Mouse (Mus musculus): ENCODE measurements around the gene Sardh. TPM values are rescaled to one million over a fixed set of nuclear protein-coding genes. Genes with fewer than 3 reads are reported as not detected.

Gene Sardh
- polyA plus RNA-seq, 1 experiment: not detected

- Histone ChIP-seq H3K36me3 (ENCODE audit: control insufficient read depth, insufficient read depth, low read length, poor library complexity, severe bottlenecking) (no peaks in the 10 kb centered on the region), H3K9ac (ENCODE audit: low read depth, poor library complexity, severe bottlenecking) (no peak overlapping the region), H3K4me3 (ENCODE audit: low read depth, low read length) (no peak overlapping the region), H3K27ac (ENCODE audit: insufficient read depth, low read length) (no peak overlapping the region), H3K27me3 (ENCODE audit: control insufficient read depth, insufficient read depth, low read length, poor library complexity, severe bottlenecking) (no peaks in the 10 kb centered on the region), H3K4me1 (ENCODE audit: control insufficient read depth, insufficient read depth, low read length) (no peaks in the 10 kb centered on the region), H3K9me3 (replicated peaks; ENCODE audit: control insufficient read depth, insufficient read depth, low read length, poor library complexity, severe bottlenecking) (no peaks in the 10 kb centered on the region)
- no peak for TF ChIP-seq POLR2A (IDR thresholded peaks at IDR 0.05; ENCODE audit: insufficient read depth, low read length)
- no peak for TF ChIP-seq CTCF (IDR thresholded peaks at IDR 0.05; ENCODE audit: low read depth, low read length)
- TF ChIP-seq EP300 (IDR thresholded peaks at IDR 0.05; ENCODE audit: insufficient read depth, low read depth, low read length): no peak
Measured at GRCm38 (mm10) chr2:27161526-27161925, 86.6 kb downstream of the Sardh start.

DNA sequence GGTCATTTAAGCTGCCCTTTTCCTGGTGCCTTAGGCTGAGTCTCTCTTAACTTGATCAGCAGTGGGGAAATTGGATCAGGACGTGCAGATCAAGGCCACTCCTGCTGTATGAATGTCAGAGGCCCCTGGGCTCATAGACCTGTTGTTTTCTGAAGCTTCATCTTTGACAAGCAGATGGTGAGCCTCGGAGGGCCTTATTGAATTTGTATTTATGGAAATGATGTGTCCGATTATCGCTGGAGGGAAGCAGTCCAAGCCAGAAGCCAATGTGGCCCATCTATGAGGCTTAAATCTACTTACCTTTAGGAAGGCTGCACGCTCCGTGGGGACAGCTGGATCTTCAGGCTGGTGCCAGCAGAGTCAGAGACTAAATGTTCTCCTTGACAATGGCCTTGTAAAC, 91.5 kb downstream of the Sardh start:
- H3K9me3 ChIP-seq (replicated peaks; ENCODE audit: control insufficient read depth, insufficient read depth, low read length, poor library complexity, severe bottlenecking): no peaks in the 10 kb centered on the region
- H3K9ac ChIP-seq (ENCODE audit: low read depth, poor library complexity, severe bottlenecking): no peak overlapping the region
- no peaks in the 10 kb centered on the region for H3K4me1 ChIP-seq (ENCODE audit: control insufficient read depth, insufficient read depth, low read length)
- no peak for TF ChIP-seq EP300 (IDR thresholded peaks at IDR 0.05; ENCODE audit: insufficient read depth, low read depth, low read length)
- no peak for TF ChIP-seq CTCF (IDR thresholded peaks at IDR 0.05; ENCODE audit: low read depth, low read length)
- no peak for TF ChIP-seq POLR2A (IDR thresholded peaks at IDR 0.05; ENCODE audit: insufficient read depth, low read length)
- no peak overlapping the region for H3K27ac ChIP-seq (ENCODE audit: insufficient read depth, low read length)
- no peaks in the 10 kb centered on the region for H3K27me3 ChIP-seq (ENCODE audit: control insufficient read depth, insufficient read depth, low read length, poor library complexity, severe bottlenecking)
- H3K4me3 ChIP-seq (ENCODE audit: low read depth, low read length): no peak overlapping the region
- H3K36me3 ChIP-seq (ENCODE audit: control insufficient read depth, insufficient read depth, low read length, poor library complexity, severe bottlenecking): no peaks in the 10 kb centered on the region

DNA sequence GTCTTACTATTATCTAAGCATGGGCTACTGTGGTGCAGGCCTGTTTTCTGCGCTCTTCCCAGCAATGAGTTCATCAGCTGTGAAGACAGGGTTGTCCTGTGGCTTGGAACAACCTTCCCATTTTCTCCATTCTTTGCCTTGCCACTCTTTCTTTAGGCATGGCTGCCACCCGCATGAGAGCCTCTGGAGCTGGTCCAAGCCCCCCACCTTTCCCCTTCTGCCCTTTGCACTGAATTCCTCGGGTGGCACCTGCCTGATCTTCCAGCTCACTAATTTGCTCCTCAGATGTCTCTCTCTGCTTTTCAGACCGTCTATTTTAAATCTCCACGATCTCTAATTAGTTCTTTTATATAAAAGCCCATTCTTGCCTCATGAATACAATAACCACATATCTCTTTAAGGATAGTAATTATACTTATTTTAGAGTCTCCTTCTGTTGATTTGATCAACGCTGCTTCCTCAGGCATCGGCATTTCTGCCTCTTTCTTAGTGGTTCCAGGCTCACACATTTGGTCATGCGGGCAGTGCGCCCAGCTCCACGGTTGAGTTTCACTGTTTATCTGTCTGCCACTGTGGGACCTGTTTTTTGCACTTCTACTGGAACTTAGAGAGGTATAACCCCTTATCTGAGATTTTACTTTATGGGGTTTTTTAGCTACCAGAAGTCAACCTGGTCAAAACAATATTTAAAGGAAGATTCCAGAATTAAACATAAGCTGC, 93.5 kb downstream of the Sardh start:
- Histone ChIP-seq H3K36me3 (ENCODE audit: control insufficient read depth, insufficient read depth, low read length, poor library complexity, severe bottlenecking) (no peaks in the 10 kb centered on the region), H3K4me1 (ENCODE audit: control insufficient read depth, insufficient read depth, low read length) (no peaks in the 10 kb centered on the region), H3K9me3 (replicated peaks; ENCODE audit: control insufficient read depth, insufficient read depth, low read length, poor library complexity, severe bottlenecking) (no peaks in the 10 kb centered on the region), H3K27ac (ENCODE audit: insufficient read depth, low read length) (no peak overlapping the region), H3K9ac (ENCODE audit: low read depth, poor library complexity, severe bottlenecking) (no peak overlapping the region), H3K4me3 (ENCODE audit: low read depth, low read length) (no peak overlapping the region), H3K27me3 (ENCODE audit: control insufficient read depth, insufficient read depth, low read length, poor library complexity, severe bottlenecking) (no peaks in the 10 kb centered on the region)
- TF ChIP-seq POLR2A (IDR thresholded peaks at IDR 0.05; ENCODE audit: insufficient read depth, low read length) (no peak), EP300 (IDR thresholded peaks at IDR 0.05; ENCODE audit: insufficient read depth, low read depth, low read length) (no peak), CTCF (IDR thresholded peaks at IDR 0.05; ENCODE audit: low read depth, low read length) (no peak)

DNA sequence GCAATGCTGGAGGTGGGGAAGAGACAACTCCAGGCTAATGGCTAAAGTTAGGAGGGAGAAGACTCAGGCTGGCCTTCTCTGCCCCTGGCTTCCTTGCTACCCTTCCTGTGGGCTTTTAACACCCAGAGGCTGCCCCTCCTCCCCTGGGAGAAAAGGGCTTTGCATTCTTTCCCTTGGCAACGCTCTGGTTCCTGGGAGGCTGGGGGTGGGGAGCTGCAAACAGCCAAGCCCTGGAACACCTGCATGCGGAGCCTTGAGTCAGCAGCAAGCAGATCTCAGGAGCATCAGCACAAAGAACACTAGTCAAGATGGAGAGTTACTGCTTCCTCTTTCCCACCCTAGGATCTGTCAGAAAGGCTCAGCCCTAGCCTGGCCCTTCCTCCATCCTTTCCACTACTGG, 98.7 kb downstream of the Sardh start:
- Histone ChIP-seq H3K36me3 (ENCODE audit: control insufficient read depth, insufficient read depth, low read length, poor library complexity, severe bottlenecking) (no peaks in the 10 kb centered on the region), H3K27ac (ENCODE audit: insufficient read depth, low read length) (no peak overlapping the region), H3K9ac (ENCODE audit: low read depth, poor library complexity, severe bottlenecking) (no peak overlapping the region), H3K9me3 (replicated peaks; ENCODE audit: control insufficient read depth, insufficient read depth, low read length, poor library complexity, severe bottlenecking) (no peaks in the 10 kb centered on the region), H3K27me3 (ENCODE audit: control insufficient read depth, insufficient read depth, low read length, poor library complexity, severe bottlenecking) (no peaks in the 10 kb centered on the region), H3K4me3 (ENCODE audit: low read depth, low read length) (no peak overlapping the region), H3K4me1 (ENCODE audit: control insufficient read depth, insufficient read depth, low read length) (no peaks in the 10 kb centered on the region)
- TF ChIP-seq POLR2A (IDR thresholded peaks at IDR 0.05; ENCODE audit: insufficient read depth, low read length) (no peak), CTCF (IDR thresholded peaks at IDR 0.05; ENCODE audit: low read depth, low read length) (no peak), EP300 (IDR thresholded peaks at IDR 0.05; ENCODE audit: insufficient read depth, low read depth, low read length) (no peak)

- H3K9ac ChIP-seq (ENCODE audit: low read depth, poor library complexity, severe bottlenecking): no peak overlapping the region
- H3K9me3 ChIP-seq (replicated peaks; ENCODE audit: control insufficient read depth, insufficient read depth, low read length, poor library complexity, severe bottlenecking): no peaks in the 10 kb centered on the region
- H3K27me3 ChIP-seq (ENCODE audit: control insufficient read depth, insufficient read depth, low read length, poor library complexity, severe bottlenecking): no peaks in the 10 kb centered on the region
- no peaks in the 10 kb centered on the region for H3K36me3 ChIP-seq (ENCODE audit: control insufficient read depth, insufficient read depth, low read length, poor library complexity, severe bottlenecking)
- H3K27ac ChIP-seq (ENCODE audit: insufficient read depth, low read length): no peak overlapping the region
- TF ChIP-seq POLR2A (IDR thresholded peaks at IDR 0.05; ENCODE audit: insufficient read depth, low read length) (no peak), CTCF (IDR thresholded peaks at IDR 0.05; ENCODE audit: low read depth, low read length) (no peak), EP300 (IDR thresholded peaks at IDR 0.05; ENCODE audit: insufficient read depth, low read depth, low read length) (no peak)
- H3K4me3 ChIP-seq (ENCODE audit: low read depth, low read length): no peak overlapping the region
- no peaks in the 10 kb centered on the region for H3K4me1 ChIP-seq (ENCODE audit: control insufficient read depth, insufficient read depth, low read length)
Measured at GRCm38 (mm10) chr2:27146840-27147239, 101.3 kb downstream of the Sardh start.

GRCm38 (mm10) chr2:27144957-27145356, 103.2 kb downstream of the Sardh start:
- Histone ChIP-seq H3K9me3 (replicated peaks; ENCODE audit: control insufficient read depth, insufficient read depth, low read length, poor library complexity, severe bottlenecking) (no peaks in the 10 kb centered on the region), H3K27ac (ENCODE audit: insufficient read depth, low read length) (no peak overlapping the region), H3K9ac (ENCODE audit: low read depth, poor library complexity, severe bottlenecking) (no peak overlapping the region), H3K36me3 (ENCODE audit: control insufficient read depth, insufficient read depth, low read length, poor library complexity, severe bottlenecking) (no peaks in the 10 kb centered on the region), H3K4me1 (ENCODE audit: control insufficient read depth, insufficient read depth, low read length) (no peaks in the 10 kb centered on the region), H3K27me3 (ENCODE audit: control insufficient read depth, insufficient read depth, low read length, poor library complexity, severe bottlenecking) (no peaks in the 10 kb centered on the region), H3K4me3 (ENCODE audit: low read depth, low read length) (no peak overlapping the region)
- no peak for TF ChIP-seq POLR2A (IDR thresholded peaks at IDR 0.05; ENCODE audit: insufficient read depth, low read length)
- TF ChIP-seq CTCF (IDR thresholded peaks at IDR 0.05; ENCODE audit: low read depth, low read length): no peak
- TF ChIP-seq EP300 (IDR thresholded peaks at IDR 0.05; ENCODE audit: insufficient read depth, low read depth, low read length): no peak
